In genomic region chr14:37135127-37135593, GRCm38 (mm10) we compare ENCODE assay signal across 1 mouse cellular context.
TF ChIP-seq lines count a peak whose summit lies in the region.

Gene Ghitm, minus strand, starts transcription at chr14:37135272.

TF ChIP-seq in CH12.LX, 34 proteins besides CTCF, POLR2A, EP300 and RAD21 (continued from another document):
- TF ChIP-seq ELF1 (IDR thresholded peaks at IDR 0.05; ENCODE audit: low read depth, low read length) (peak; percentile 90), ZNF384 (IDR thresholded peaks at IDR 0.05; ENCODE audit: low read depth, low read length) (no peak), MYC (IDR thresholded peaks at IDR 0.05; ENCODE audit: low read depth, low read length) (no peak), ZMIZ1 (IDR thresholded peaks at IDR 0.05; ENCODE audit: low read depth, low read length) (peak; percentile 74), MAX (IDR thresholded peaks at IDR 0.05; ENCODE audit: low read length) (0 out of 2 replicates have a peak, but pooled peaks have one; percentile 49), MEF2A (IDR thresholded peaks at IDR 0.05; ENCODE audit: borderline replicate concordance, low read depth, low read length) (no peak), TBP (conservative IDR thresholded peaks at IDR 0.05; ENCODE audit: low read depth, low read length) (peak; percentile 86; the same call in 1 of the 2 replicates), BHLHE40 (IDR thresholded peaks at IDR 0.05; ENCODE audit: low read depth, low read length) (0 out of 2 replicates have a peak, but pooled peaks have one; percentile 3), NRF1 (IDR thresholded peaks at IDR 0.05; ENCODE audit: low read depth, low read length) (peak; percentile 75), SMC3 (IDR thresholded peaks at IDR 0.05; ENCODE audit: low read depth, low read length) (no peak), SIN3A (IDR thresholded peaks at IDR 0.05; ENCODE audit: low read length) (peak; percentile 87)
